Mouse (Mus musculus): ENCODE measurements at regions not wholly inside any gene's neighbourhood (a gene's known extent, or its start where the extent isn't known, plus 50 kb on each side); places are given as distances from the start of the nearest gene placed in this dataset.

GRCm38 (mm10) chr7:117859419-117859818 is 256.6 kb downstream of the Rps15a start:
- H3K4me3 ChIP-seq = no peak overlapping the region
- intact Hi-C loops (cut with DNase I) = loop anchor here (5.0 kb wide), 1 partner anchor 48 kb away; no protein-coding TSS in a partner anchor
- no peak overlapping the region for H3K27ac ChIP-seq
- no peak for DNase-seq (ENCODE audit: extremely low spot score in 1 of 2, low spot score in 2 of 2)
- no peak for TF ChIP-seq CTCF (IDR thresholded peaks at IDR 0.05)

- no peak overlapping the region for H3K27ac ChIP-seq
- no peak for TF ChIP-seq CTCF (IDR thresholded peaks at IDR 0.05)
- DNase-seq (ENCODE audit: extremely low spot score in 1 of 2, low spot score in 2 of 2) = no peak
- no peak overlapping the region for H3K4me3 ChIP-seq
- intact Hi-C loops (cut with DNase I) = loop anchor here (5.0 kb wide), 1 partner anchor 51 kb away; no protein-coding TSS in a partner anchor
Measured at GRCm38 (mm10) chr7:117855955-117856354, 260.0 kb downstream of the Rps15a start.

- Histone ChIP-seq H3K27ac (no peak overlapping the region), H3K4me3 (no peak overlapping the region)
- DNase-seq (ENCODE audit: extremely low spot score in 1 of 2, low spot score in 2 of 2) = no peak
- TF ChIP-seq CTCF (IDR thresholded peaks at IDR 0.05) = no peak
- intact Hi-C loops (cut with DNase I) = no loop called here
Measured at GRCm38 (mm10) chr7:117853716-117854115, 262.3 kb downstream of the Rps15a start.

GRCm38 (mm10) chr7:117852866-117853265 is 263.1 kb downstream of the Rps15a start:
- intact Hi-C loops (cut with DNase I) = no loop called here
- H3K27ac ChIP-seq = no peak overlapping the region
- no peak overlapping the region for H3K4me3 ChIP-seq
- DNase-seq (ENCODE audit: extremely low spot score in 1 of 2, low spot score in 2 of 2) = no peak
- TF ChIP-seq CTCF (IDR thresholded peaks at IDR 0.05) = no peak

- intact Hi-C loops (cut with DNase I) = no loop called here
- Histone ChIP-seq H3K4me3 (no peak overlapping the region), H3K27ac (no peak overlapping the region)
- no peak for DNase-seq (ENCODE audit: extremely low spot score in 1 of 2, low spot score in 2 of 2)
- no peak for TF ChIP-seq CTCF (IDR thresholded peaks at IDR 0.05)
Measured at GRCm38 (mm10) chr7:117850822-117851221, 265.2 kb downstream of the Rps15a start.

- no peak overlapping the region for H3K27ac ChIP-seq
- TF ChIP-seq CTCF (IDR thresholded peaks at IDR 0.05) = no peak
- DNase-seq (ENCODE audit: extremely low spot score in 1 of 2, low spot score in 2 of 2) = no peak
- no peak overlapping the region for H3K4me3 ChIP-seq
- intact Hi-C loops (cut with DNase I) = no loop called here
Measured at GRCm38 (mm10) chr7:117846041-117846440, 269.9 kb downstream of the Rps15a start.

- no peak overlapping the region for H3K4me3 ChIP-seq
- no peak overlapping the region for H3K27ac ChIP-seq
- no peak for DNase-seq (ENCODE audit: extremely low spot score in 1 of 2, low spot score in 2 of 2)
- TF ChIP-seq CTCF (IDR thresholded peaks at IDR 0.05) = no peak
- intact Hi-C loops (cut with DNase I) = loop anchor here (5.0 kb wide), 1 partner anchor 130 kb away; no protein-coding TSS in a partner anchor
Measured at GRCm38 (mm10) chr7:117842780-117843179, 273.2 kb downstream of the Rps15a start.

- DNase-seq (ENCODE audit: extremely low spot score in 1 of 2, low spot score in 2 of 2) = no peak
- TF ChIP-seq CTCF (IDR thresholded peaks at IDR 0.05) = no peak
- Histone ChIP-seq H3K4me3 (no peak overlapping the region), H3K27ac (no peak overlapping the region)
- intact Hi-C loops (cut with DNase I) = loop anchor here (10.0 kb wide), 1 partner anchor 240 kb away; no protein-coding TSS in a partner anchor
Measured at GRCm38 (mm10) chr7:117795035-117795434, 321.0 kb downstream of the Rps15a start.

GRCm38 (mm10) chr7:117793991-117794390 is 322.0 kb downstream of the Rps15a start:
- TF ChIP-seq CTCF (IDR thresholded peaks at IDR 0.05) = no peak
- H3K27ac ChIP-seq = no peak overlapping the region
- DNase-seq (ENCODE audit: extremely low spot score in 1 of 2, low spot score in 2 of 2) = no peak
- intact Hi-C loops (cut with DNase I) = loop anchor here (10.0 kb wide), 1 partner anchor 241 kb away; no protein-coding TSS in a partner anchor
- no peak overlapping the region for H3K4me3 ChIP-seq

GRCm38 (mm10) chr7:117792456-117792855 is 323.5 kb downstream of the Rps15a start:
- DNase-seq (ENCODE audit: extremely low spot score in 1 of 2, low spot score in 2 of 2) = no peak
- Histone ChIP-seq H3K27ac (no peak overlapping the region), H3K4me3 (no peak overlapping the region)
- intact Hi-C loops (cut with DNase I) = loop anchor here (10.0 kb wide), 1 partner anchor 242 kb away; no protein-coding TSS in a partner anchor
- no peak for TF ChIP-seq CTCF (IDR thresholded peaks at IDR 0.05)

GRCm38 (mm10) chr7:117778996-117779395 is 337.0 kb downstream of the Rps15a start:
- no peak for TF ChIP-seq CTCF (IDR thresholded peaks at IDR 0.05)
- no peak for DNase-seq (ENCODE audit: extremely low spot score in 1 of 2, low spot score in 2 of 2)
- intact Hi-C loops (cut with DNase I) = no loop called here
- Histone ChIP-seq H3K27ac (no peak overlapping the region), H3K4me3 (no peak overlapping the region)

GRCm38 (mm10) chr7:117777921-117778320 is 338.1 kb downstream of the Rps15a start:
- no peak overlapping the region for H3K27ac ChIP-seq
- TF ChIP-seq CTCF (IDR thresholded peaks at IDR 0.05) = no peak
- DNase-seq (ENCODE audit: extremely low spot score in 1 of 2, low spot score in 2 of 2) = no peak
- intact Hi-C loops (cut with DNase I) = no loop called here
- H3K4me3 ChIP-seq = no peak overlapping the region

GRCm38 (mm10) chr7:117771836-117772235 is 344.2 kb downstream of the Rps15a start:
- no peak for DNase-seq (ENCODE audit: extremely low spot score in 1 of 2, low spot score in 2 of 2)
- Histone ChIP-seq H3K4me3 (no peak overlapping the region), H3K27ac (no peak overlapping the region)
- TF ChIP-seq CTCF (IDR thresholded peaks at IDR 0.05) = no peak
- intact Hi-C loops (cut with DNase I) = no loop called here

All from left cerebral cortex, adult 2 months (tissue).